Mouse (Mus musculus) NIH3T3 (cell line): ENCODE measurements at regions not wholly inside any gene's neighbourhood (a gene's known extent, or its start where the extent isn't known, plus 50 kb on each side); places are given as distances from the start of the nearest gene placed in this dataset.
"Not testable (repeated sequence)": the region's sequence is repeated elsewhere in the genome, so short reads cannot be mapped to it uniquely, and the experiment has no call there.

Experiments used
- DNase-seq: peaks from one replicate; pipeline ENCODE4 v3.0.0-alpha.2; 2012; ENCODE audit warnings: low read depth

DNA sequence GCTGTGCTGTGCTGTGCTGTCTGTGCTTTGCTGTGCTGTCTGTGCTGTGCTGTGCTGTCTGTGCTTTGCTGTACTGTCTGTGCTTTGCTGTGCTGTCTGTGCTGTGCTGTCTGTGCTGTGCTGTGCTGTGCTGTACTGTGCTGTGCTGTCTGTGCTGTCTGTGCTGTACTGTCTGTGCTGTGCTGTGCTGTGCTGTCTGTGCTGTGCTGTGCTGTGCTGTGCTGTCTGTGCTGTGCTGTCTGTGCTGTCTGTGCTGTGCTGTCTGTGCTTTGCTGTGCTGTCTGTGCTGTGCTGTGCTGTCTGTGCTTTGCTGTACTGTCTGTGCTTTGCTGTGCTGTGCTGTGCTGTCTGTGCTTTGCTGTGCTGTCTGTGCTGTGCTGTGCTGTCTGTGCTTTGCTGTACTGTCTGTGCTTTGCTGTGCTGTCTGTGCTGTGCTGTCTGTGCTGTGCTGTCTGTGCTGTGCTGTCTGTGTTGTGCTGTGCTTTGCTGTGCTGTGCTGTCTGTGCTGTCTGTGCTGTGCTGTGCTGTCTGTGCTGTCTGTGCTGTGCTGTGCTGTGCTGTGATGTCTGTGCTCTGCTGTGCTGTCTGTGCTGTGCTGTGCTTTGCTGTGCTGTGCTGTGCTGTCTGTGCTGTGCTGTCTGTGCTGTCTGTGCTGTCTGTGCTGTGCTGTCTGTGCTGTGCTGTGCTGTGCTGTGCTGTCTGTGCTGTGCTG, 197.5 kb downstream of the Tcp10c start:
- DNase-seq, result not testable (repeated sequence)

DNA sequence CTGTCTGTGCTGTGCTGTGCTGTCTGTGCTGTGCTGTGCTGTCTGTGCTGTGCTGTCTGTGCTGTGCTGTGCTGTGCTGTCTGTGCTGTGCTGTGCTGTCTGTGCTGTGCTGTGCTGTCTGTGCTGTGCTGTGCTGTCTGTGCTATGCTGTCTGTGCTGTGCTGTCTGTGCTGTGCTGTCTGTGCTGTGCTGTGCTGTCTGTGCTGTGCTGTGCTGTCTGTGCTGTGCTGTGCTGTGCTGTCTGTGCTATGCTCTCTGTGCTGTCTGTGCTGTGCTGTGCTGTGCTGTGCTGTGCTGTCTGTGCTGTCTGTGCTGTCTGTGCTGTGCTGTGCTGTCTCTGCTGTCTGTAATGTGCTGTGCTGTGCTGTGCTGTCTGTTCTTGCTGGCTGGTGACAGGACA, 198.5 kb downstream of the Tcp10c start:
- not testable (repeated sequence) for DNase-seq

DNA sequence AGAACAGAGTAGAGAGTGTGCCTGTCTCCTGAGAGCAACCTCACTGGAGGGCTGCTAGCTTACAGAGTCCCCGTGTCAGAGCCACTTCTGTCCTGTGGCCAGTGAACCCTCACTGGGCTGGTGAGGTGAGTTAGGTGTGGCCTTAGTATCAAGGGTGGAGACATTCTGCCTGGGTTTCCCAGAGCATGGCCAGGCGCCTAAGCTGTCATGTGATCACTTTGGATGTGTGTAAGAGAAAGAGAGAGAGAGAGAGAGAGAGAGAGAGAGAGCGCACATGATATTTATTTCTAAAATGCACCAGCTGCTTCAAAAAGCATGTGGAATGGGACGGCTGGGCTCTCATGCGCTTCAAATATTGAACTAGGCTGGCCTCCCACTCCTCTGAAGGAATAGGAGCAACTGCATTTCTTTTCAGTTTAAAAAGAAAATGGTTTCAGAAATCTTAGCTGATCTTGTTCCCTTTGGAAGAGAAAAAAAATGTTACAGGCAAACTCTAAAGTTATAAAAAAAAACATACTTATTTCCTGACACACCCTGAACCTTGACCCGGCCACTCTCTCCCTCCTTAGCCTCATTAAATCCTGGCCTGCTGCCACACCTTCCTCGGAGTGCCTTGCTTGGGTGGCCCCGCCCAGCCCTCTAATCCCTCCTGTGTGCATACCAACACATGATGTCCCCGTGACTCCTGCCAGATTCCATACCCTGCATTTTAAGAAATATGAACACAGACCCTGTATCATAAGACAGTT, 201.1 kb downstream of the Tcp10c start:
- peak; percentile 88 for DNase-seq

DNA sequence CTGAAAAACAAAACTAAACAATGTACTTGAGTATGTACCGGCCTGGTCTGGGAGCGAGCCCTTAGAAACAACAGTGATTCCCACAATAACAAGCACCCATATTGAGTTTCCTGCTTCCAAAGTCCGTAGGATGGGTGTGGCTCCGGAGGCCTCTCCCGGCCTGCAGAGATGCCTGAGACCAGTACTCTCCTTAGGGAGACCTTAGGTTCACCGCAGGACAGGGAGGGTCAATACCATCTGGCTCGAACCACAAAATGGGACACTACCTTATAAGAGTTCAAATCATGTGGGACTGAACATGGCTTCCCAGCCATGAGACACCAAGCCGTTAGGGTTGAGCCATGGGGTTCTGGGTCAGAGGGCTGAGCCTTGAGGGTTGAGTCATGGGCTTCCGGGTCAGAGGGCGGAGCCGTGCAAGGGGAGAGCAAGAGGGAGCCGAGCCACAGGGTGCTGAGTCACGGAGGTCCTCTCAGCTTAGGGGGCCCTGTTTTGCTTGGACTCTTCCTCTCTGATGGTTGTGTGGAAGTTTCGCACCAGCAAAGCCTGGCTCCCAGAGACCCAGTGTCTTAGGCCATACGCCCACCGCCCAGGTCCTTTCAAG, 201.8 kb downstream of the Tcp10c start:
- not testable (repeated sequence) for DNase-seq

GRCm38 (mm10) chr17:13558863-13559262, 201.5 kb upstream of the Afdn start:
- no peak for DNase-seq

GRCm38 (mm10) chr17:13561342-13561741, 199.0 kb upstream of the Afdn start:
- no peak for DNase-seq

- DNase-seq, result no peak
These were observed 197.4 kb upstream of the Afdn start for GRCm38 (mm10) chr17:13562974-13563373.

GRCm38 (mm10) chr17:13564800-13565199, 195.5 kb upstream of the Afdn start:
- DNase-seq, result no peak

DNA sequence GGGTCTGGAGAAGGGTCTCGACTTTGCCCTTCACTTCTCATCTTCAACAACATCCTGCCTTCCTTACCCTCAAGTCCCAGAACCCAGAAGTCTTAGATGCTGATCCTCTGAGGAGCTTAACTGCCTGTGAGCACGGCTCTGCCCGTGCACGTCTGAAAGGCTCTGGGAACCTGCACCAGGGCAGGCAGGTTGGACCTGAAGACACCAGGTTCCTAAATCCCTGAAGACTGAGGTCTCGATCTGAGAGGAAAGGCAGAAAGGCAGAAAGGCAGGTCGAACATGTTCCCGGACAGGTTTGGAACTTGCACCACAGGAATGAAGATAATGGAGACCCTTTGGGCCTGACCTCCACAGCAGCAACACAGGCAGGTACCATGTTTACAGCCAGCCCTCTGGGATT, 193.7 kb upstream of the Afdn start:
- no peak for DNase-seq

DNA sequence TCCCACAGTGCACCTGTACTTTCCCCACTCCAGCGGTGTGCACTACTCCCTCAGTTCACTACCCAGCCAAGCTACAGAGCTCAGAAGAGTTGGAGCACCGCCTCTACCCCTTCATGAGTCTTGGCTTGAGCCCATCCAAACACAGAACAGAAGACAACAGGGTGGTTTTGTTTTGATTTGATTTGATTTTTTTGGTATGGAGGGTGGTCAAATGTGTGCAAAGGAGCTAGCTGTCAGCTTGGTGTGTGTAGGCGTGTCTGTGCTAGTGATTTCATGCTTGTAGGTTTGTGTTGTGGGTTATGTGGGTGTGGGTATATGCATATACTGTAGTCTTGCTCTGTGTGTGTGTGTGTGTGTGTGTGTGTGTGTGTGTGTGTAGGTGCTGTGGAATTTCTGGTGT, 193.2 kb upstream of the Afdn start:
- no peak for DNase-seq

- DNase-seq, result no peak
These were observed 189.5 kb upstream of the Afdn start for GRCm38 (mm10) chr17:13570796-13571195.

DNA sequence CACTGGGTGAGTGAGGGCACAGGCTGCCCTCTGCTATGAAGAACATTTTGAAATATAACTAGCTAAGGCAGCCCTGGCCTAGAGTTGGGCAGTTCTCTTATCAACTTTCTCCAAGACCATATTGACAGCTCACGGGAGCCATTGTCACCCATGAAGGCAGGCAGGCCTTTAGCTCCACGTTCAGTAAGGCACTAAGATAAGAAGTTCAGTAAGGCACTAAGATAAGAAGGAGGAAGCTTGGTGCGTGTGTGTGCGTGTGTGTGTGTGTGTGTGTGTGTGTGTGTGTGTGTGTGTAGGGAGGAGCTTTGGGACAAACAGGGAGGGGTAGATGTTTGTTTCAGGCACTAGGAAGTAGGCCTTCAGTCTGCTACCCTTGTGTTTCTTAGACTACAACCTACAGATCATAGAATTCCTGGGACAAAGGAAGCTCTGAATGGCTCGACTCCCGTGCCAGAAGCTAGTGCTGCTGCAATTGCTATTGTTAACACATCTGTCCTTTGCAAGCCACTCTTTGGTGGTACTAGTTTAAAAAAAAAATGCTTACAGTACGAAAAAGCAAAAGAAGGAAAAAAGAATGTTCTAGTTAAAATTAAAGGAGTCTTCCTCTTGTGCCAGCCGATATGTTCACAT, 188.0 kb upstream of the Afdn start:
- no peak for DNase-seq

GRCm38 (mm10) chr17:13573036-13573435, 187.3 kb upstream of the Afdn start:
- DNase-seq, result no peak

DNA sequence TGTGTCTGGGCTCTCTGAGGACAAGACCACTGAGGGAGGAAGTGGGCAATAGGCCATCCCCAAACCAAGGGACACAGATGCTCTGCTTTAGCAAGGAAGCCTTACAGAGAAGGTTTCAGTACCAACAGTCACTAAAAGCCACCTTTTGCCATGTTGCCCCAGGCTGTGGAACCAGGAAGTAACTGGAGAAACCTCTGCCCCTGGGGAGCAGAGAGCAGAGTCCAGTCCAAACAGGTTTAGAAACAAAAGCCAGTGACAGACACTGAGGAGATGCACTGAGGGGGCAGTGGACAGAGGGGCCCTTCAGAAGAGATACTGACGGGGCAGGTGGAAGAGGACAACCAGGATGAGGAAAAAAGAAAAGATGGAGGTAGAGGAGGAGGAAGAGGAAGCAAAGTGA, 186.2 kb upstream of the Afdn start:
- DNase-seq, result no peak

DNA sequence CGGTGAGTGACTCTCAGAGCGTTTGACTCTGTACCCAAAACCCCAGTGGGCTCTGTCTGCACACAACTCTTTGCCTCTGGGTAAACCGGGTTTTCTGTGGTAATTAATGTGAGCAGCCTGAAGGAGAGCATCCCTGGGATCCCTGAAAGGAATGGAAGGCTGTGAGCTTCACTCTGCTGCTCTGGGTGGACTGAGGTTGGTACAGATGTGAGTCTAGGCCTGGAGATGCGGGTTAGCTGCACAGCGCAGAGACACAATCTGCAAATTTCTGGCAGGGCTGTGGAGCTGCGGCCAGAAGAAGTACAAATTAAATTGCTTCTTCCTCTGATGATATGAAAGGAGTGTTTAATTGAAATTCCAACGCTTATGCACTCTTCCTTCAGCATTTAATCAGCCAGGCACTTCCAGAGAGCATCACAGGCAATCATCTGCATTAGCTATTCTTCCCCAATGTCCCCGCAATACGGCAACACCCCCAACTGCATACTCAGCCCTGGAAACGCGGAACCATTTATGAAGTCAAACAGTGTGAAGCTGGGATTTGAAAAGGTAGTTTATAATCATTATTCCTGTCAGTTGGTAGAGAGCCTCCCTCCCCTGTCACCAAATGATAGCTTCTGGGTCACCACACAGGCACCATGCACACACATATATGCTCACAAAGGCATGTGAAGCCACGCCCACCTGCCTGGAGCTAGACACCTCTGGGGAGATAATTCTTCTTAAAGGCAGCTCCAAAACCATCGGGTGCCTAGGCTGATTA, 185.5 kb upstream of the Afdn start:
- no peak for DNase-seq

DNA sequence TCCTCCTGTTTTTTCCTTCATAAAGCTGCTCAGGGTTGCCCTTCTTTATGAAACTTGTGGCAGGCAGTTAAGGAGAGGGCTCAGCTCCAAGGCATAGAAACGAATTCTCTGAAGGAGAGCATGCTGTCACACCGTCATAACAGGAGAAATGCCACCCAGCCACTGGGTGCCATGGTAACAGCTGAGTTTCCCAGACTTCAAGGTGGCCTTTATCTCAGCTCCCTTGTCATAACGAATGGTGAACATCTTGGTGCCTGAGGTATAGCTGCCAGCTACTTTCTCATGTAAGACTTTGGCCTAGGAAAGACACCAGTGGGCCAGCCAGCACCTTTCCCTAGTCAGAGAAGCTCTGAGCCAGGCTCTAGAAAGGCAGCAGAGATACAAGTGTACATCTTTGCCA, 182.5 kb upstream of the Afdn start:
- no peak for DNase-seq

GRCm38 (mm10) chr17:13581214-13581920, 179.0 kb upstream of the Afdn start:
- no peak for DNase-seq

DNA sequence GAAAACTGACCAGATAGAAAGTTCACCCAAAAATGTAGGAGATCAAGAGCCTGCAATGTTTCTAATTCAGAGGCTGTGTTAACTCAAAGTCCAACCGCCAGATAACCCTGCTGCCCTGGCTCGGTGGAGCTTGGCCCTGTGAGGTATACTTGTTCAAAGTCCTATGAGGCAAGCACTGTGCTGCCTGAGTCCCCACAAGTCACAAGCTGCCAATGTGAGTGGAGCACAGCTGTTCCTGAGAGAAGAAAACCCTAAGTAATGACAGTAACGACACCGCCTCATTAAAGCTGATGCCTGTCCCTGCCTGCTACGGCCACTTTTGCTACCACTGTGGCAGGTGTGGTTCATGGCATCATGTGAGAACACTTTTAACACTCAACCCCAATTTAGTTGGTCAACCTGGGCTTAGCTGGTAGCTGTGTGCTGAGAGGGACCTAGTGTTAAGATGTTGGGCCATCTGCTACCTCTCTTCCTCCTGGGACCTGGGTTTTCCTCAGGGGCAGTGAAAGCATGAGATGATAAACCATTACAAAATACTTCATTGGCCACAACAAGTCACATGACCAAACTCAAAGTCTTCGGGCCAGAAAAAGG, 178.2 kb upstream of the Afdn start:
- DNase-seq, result no peak

- DNase-seq, result no peak
These were observed 176.7 kb upstream of the Afdn start for GRCm38 (mm10) chr17:13583475-13584233.

- no peak for DNase-seq
These were observed 175.9 kb upstream of the Afdn start for GRCm38 (mm10) chr17:13584394-13584793.
